Mouse (Mus musculus): ENCODE measurements around the gene Sdf2.

- TF ChIP-seq POLR2A (IDR thresholded peaks at IDR 0.05; ENCODE audit: control insufficient read depth, extremely low read depth, insufficient read depth, low read length, poor library complexity), result no peak
- no peak for TF ChIP-seq CTCF (IDR thresholded peaks at IDR 0.05; ENCODE audit: borderline replicate concordance, control insufficient read depth, extremely low read depth, insufficient read depth, low read length, poor library complexity)
Observed at GRCm38 (mm10) chr11:78215709-78216317, 29.7 kb upstream of the Sdf2 start.

All from thymus, adult 2 months (tissue).